Mouse (Mus musculus): ENCODE results near the gene Plce1.

DNA sequence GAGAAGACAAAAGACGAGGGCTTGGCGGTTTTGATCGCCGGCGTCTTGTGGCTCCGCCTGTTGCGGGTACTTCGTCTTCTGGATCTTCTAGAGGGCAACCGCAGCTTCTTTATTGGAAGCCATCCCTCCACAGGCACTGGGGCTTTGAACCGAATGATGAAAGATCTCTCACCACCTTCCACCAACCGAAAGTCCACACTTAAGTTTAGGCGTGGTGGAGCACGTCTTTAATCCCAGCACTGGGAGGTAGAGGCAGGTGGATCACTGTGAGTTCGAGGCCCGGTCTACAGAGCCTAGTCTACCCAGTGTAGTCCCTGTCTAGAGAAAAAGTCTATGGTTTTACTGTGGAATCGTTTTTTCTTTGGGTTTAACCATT is 338.5 kb downstream of the Plce1 start:
- TF ChIP-seq CTCF (IDR thresholded peaks at IDR 0.05; ENCODE audit: low read depth) (no peak), EP300 (IDR thresholded peaks at IDR 0.05; ENCODE audit: low read depth) (no peak)
